Mouse (Mus musculus): ENCODE measurements at regions not wholly inside any gene's neighbourhood (a gene's known extent, or its start where the extent isn't known, plus 50 kb on each side); places are given as distances from the start of the nearest gene placed in this dataset.
A peak's percentile ranks its signal among the peaks of the same experiment; 100 is the strongest.

DNA sequence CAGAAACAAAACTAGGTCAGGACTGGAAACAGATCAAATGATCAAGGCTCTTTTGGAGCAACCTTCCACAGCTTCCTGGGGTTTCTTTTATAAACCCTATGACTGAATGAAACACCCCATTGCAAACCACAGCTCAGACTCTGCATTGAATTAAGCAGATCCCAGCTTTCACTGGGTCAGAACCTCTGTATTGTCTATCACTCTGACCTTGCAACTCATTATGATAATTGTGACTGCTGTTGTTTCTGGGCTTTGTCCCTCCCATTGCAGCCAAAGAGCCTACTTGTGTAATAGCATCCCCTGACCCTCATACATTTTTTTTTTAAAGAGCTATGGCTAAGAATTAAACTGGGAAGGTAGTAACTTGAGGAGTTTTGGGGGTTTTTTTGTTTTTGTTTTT lies 388.5 kb upstream of the Sgcd start:
- no peak overlapping the region for H3K27ac ChIP-seq (ENCODE audit: insufficient read depth, low read length)
- H3K4me3 ChIP-seq (ENCODE audit: insufficient read depth, low read length) = no peak overlapping the region
- H3K4me1 ChIP-seq (ENCODE audit: control insufficient read depth, insufficient read depth, low read length) = no peaks in the 10 kb centered on the region
- TF ChIP-seq POLR2A (IDR thresholded peaks at IDR 0.05; ENCODE audit: extremely low read depth, insufficient read depth, low read length) (no peak), CTCF (IDR thresholded peaks at IDR 0.05; ENCODE audit: extremely low read depth, insufficient read depth, low read length) (no peak)

DNA sequence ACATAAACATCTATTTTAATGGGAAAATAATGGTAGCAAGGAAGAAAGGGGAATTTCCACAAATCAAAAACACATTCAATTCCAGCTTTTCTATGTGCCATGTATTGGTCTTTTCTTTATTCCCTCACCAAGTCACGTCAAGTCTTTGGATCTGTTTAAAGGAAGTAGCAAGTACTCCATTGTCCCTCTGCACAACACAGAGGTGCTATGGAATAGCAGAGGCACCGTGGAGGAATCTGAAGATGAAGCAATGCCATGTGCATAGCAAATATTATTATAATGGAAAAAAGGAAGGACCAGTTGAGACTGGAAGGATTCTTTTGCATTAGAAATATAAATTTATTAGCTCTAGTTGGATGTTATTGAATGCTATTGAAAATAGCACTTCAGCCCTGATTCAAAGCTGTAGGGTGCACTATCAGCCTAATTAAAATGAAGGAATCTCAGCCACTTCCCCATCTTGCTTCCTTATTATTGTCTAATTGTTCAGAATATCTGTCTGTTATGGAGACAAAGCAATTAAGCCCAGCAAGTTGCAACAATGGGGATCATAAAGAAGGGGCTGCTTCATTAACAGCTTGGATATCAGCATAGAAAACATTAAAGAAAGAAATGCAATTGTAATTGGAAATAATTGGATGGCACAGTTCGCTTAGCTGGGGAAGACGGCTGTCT lies 362.7 kb upstream of the Sgcd start:
- H3K4me1 ChIP-seq (ENCODE audit: control insufficient read depth, insufficient read depth, low read length) = no peaks in the 10 kb centered on the region
- H3K4me3 ChIP-seq (ENCODE audit: insufficient read depth, low read length) = no peak overlapping the region
- no peak for TF ChIP-seq POLR2A (IDR thresholded peaks at IDR 0.05; ENCODE audit: extremely low read depth, insufficient read depth, low read length)
- no peak for TF ChIP-seq CTCF (IDR thresholded peaks at IDR 0.05; ENCODE audit: extremely low read depth, insufficient read depth, low read length)
- H3K27ac ChIP-seq (ENCODE audit: insufficient read depth, low read length) = no peak overlapping the region

DNA sequence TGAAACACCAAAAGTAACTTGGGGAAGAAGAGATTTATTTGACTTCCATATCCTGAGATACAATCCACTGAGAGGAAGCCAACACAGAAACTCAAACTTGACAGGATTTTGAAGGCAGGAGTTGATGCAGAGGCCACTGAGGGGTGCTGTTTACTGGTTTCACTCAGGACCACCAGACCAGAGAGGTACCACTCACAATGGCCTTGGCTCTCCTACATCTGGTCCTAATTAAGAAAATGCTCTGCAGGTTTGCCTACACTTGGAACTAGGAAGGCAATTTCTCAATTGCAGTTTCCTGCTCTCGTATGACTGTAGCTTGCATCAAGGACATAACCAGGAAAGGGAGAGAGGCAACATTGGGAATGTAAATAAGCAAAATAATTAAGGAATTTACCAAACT lies 325.7 kb upstream of the Sgcd start:
- Histone ChIP-seq H3K4me1 (ENCODE audit: control insufficient read depth, insufficient read depth, low read length) (no peaks in the 10 kb centered on the region), H3K27ac (ENCODE audit: insufficient read depth, low read length) (no peak overlapping the region), H3K4me3 (ENCODE audit: insufficient read depth, low read length) (no peak overlapping the region)
- TF ChIP-seq POLR2A (IDR thresholded peaks at IDR 0.05; ENCODE audit: extremely low read depth, insufficient read depth, low read length) (no peak), CTCF (IDR thresholded peaks at IDR 0.05; ENCODE audit: extremely low read depth, insufficient read depth, low read length) (no peak)

DNA sequence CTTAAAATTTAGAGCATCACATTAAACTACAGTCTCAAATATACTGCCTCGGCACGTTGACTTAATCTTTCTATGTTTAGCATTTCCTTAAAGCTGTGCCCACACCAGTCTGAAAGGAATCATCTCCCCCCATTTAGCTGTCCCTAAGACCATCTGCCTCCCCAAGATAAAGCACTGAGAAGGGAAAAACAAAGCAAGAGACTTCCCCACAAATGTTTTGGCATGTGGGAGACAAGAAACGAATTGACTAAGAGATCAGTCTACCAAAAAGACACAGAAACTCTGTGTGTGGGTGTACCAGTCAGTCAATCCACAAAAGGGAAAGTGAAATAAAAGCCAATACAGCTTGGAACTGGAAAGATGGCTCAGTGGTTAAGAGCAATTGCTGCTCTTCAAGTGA lies 306.6 kb upstream of the Sgcd start:
- Histone ChIP-seq H3K4me1 (ENCODE audit: control insufficient read depth, insufficient read depth, low read length) (no peaks in the 10 kb centered on the region), H3K27ac (ENCODE audit: insufficient read depth, low read length) (no peak overlapping the region), H3K4me3 (ENCODE audit: insufficient read depth, low read length) (no peak overlapping the region)
- TF ChIP-seq POLR2A (IDR thresholded peaks at IDR 0.05; ENCODE audit: extremely low read depth, insufficient read depth, low read length) (no peak), CTCF (IDR thresholded peaks at IDR 0.05; ENCODE audit: extremely low read depth, insufficient read depth, low read length) (no peak)

DNA sequence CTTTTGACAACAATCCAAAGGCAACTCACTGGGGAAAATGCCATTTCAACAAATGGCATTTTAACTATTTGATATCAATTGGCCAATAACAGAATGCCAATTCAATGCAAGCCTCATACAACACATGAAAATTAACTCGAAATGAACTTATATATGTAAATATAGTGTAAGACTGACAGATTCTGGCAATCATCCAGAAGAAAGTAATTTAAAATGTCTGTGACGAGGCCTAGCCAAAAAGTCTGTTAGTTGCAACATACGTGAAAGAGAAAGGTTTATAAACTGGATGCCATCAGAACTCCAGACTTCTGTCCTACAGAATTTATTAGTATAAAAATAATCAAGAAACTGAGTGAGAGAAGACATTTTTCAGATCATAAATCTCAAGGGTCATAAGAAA lies 273.7 kb upstream of the Sgcd start:
- Histone ChIP-seq H3K4me1 (ENCODE audit: control insufficient read depth, insufficient read depth, low read length) (no peaks in the 10 kb centered on the region), H3K4me3 (ENCODE audit: insufficient read depth, low read length) (no peak overlapping the region), H3K27ac (ENCODE audit: insufficient read depth, low read length) (no peak overlapping the region)
- TF ChIP-seq CTCF (IDR thresholded peaks at IDR 0.05; ENCODE audit: extremely low read depth, insufficient read depth, low read length) (no peak), POLR2A (IDR thresholded peaks at IDR 0.05; ENCODE audit: extremely low read depth, insufficient read depth, low read length) (no peak)

DNA sequence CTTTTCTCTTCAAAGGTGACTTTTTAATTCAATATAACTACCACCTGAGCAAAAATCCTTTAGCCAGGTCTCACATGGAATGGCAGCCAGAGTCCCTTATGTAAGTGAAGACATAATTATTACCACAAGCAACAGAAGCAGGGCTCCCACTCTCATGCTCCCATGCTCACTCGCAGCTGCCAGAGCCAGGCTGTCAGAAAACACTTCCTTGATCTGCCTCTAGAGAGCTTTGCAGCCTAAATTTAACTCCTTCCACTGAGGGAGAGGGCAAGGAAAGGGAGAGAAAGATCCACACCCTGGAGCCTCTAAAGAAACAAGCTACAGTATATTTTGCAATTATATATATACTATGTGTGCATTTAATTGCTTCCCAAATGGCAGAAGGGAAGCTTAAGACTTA lies 272.3 kb upstream of the Sgcd start:
- no peaks in the 10 kb centered on the region for H3K4me1 ChIP-seq (ENCODE audit: control insufficient read depth, insufficient read depth, low read length)
- TF ChIP-seq POLR2A (IDR thresholded peaks at IDR 0.05; ENCODE audit: extremely low read depth, insufficient read depth, low read length) (no peak), CTCF (IDR thresholded peaks at IDR 0.05; ENCODE audit: extremely low read depth, insufficient read depth, low read length) (0 out of 2 replicates have a peak, but pooled peaks have one; percentile 8)
- no peak overlapping the region for H3K4me3 ChIP-seq (ENCODE audit: insufficient read depth, low read length)
- H3K27ac ChIP-seq (ENCODE audit: insufficient read depth, low read length) = no peak overlapping the region

DNA sequence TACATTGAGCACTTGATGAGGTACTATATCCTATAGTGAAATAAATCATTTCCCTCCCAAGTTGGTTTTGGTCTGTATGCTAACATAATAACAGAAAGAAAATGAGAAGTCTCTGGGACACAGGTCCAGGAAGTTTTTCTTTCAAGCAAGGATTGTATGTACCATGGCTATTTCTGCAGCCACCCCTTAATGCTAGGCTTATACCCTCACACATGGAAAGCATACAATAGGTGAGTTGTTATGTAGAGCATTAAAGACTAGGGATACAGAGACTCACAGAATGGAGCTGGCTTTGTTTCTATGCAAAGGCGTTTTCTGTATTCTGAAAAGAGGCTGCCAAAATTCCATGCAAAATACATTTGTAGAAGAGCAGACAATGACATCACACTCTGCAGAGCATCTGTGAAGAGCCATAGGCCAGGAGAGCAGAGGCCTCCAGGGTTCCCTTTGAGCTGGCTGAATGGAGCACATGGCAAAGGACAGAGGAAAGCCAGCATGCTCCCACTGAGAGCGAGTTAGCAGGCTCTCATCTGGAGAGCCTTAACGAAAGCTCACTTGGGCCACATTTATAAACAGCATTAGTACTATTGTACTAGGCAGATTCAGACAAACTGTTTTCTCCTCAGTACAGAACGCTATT lies 262.0 kb upstream of the Sgcd start:
- Histone ChIP-seq H3K4me1 (ENCODE audit: control insufficient read depth, insufficient read depth, low read length) (no peaks in the 10 kb centered on the region), H3K27ac (ENCODE audit: insufficient read depth, low read length) (no peak overlapping the region), H3K4me3 (ENCODE audit: insufficient read depth, low read length) (no peak overlapping the region)
- no peak for TF ChIP-seq POLR2A (IDR thresholded peaks at IDR 0.05; ENCODE audit: extremely low read depth, insufficient read depth, low read length)
- no peak for TF ChIP-seq CTCF (IDR thresholded peaks at IDR 0.05; ENCODE audit: extremely low read depth, insufficient read depth, low read length)

DNA sequence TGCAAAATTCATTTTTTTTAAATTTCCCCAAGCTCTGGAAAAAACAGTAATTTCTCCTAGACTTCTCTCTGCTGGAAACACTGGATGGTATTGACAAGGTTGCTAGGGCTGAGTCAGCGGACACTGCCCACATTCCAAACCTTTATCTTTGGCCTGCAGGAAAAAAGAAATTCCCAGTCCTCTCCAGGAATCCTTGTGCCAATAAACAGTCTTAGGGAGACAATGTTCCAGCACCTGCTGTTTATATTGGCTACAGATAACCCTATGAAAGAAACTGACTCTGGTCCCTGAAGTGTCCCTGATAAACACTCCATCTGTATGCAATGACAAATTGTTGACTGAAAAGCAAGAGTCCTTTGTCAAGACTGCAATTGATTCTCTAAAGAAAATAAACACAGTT lies 260.5 kb upstream of the Sgcd start:
- Histone ChIP-seq H3K4me1 (ENCODE audit: control insufficient read depth, insufficient read depth, low read length) (no peaks in the 10 kb centered on the region), H3K27ac (ENCODE audit: insufficient read depth, low read length) (no peak overlapping the region), H3K4me3 (ENCODE audit: insufficient read depth, low read length) (no peak overlapping the region)
- no peak for TF ChIP-seq POLR2A (IDR thresholded peaks at IDR 0.05; ENCODE audit: extremely low read depth, insufficient read depth, low read length)

DNA sequence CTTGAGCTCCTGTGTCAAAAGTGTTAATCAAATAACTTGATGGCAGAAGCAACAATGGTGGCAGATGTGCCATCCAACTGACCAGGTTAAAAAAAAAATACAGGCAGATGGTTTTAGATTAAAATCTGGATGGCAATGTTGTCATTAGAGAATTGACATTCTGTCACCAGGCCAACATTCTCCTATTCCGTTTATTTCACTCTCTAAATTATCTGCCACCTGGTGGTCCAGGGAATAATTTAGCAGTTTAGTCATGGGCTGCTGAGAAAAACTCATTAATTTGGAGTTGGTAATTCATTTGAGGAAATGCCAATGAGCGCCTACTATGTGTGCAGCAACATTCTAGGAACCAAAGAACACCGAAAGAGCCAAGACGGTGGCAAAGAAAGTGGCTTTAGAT lies 232.4 kb upstream of the Sgcd start:
- Histone ChIP-seq H3K4me3 (ENCODE audit: insufficient read depth, low read length) (no peak overlapping the region), H3K4me1 (ENCODE audit: control insufficient read depth, insufficient read depth, low read length) (no peaks in the 10 kb centered on the region), H3K27ac (ENCODE audit: insufficient read depth, low read length) (no peak overlapping the region)
- no peak for TF ChIP-seq CTCF (IDR thresholded peaks at IDR 0.05; ENCODE audit: extremely low read depth, insufficient read depth, low read length)
- no peak for TF ChIP-seq POLR2A (IDR thresholded peaks at IDR 0.05; ENCODE audit: extremely low read depth, insufficient read depth, low read length)

DNA sequence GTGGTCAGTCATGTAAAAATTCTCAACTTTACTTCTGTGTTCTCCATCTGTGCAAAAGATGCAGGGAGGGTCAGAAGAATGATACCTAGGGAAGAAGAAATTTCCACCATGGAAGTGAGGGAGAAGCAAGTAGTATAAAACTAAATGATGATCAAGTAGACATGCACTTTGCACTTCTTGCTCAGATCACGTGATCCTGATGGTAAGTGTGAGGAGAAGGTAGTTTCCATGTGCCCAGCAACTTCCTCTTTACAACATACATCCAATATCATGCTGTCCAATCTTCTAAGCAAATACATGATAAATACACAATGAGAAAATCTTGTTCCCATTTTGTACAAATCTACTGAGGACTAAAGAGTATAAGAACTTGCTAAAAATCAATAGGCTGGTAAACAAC lies 230.4 kb upstream of the Sgcd start:
- TF ChIP-seq CTCF (IDR thresholded peaks at IDR 0.05; ENCODE audit: extremely low read depth, insufficient read depth, low read length) = no peak
- TF ChIP-seq POLR2A (IDR thresholded peaks at IDR 0.05; ENCODE audit: extremely low read depth, insufficient read depth, low read length) = no peak
- Histone ChIP-seq H3K4me3 (ENCODE audit: insufficient read depth, low read length) (no peak overlapping the region), H3K27ac (ENCODE audit: insufficient read depth, low read length) (no peak overlapping the region), H3K4me1 (ENCODE audit: control insufficient read depth, insufficient read depth, low read length) (no peaks in the 10 kb centered on the region)

Measured in cortical plate, adult 2 months (tissue).